Mouse (Mus musculus): ENCODE results near the gene Trappc2l.

GRCm38 (mm10) chr8:122593240-122593639 lies 18.2 kb upstream of the Trappc2l start:
- no peak for TF ChIP-seq CTCF (IDR thresholded peaks at IDR 0.05; ENCODE audit: low read depth, low read length)
- no peak for TF ChIP-seq POLR2A (IDR thresholded peaks at IDR 0.05; ENCODE audit: borderline replicate concordance, low read depth, low read length)
